Mouse (Mus musculus) gastrocnemius, postnatal 4 days (tissue): ENCODE measurements around the gene 6330409D20Rik. TPM values are rescaled to one million over a fixed set of nuclear protein-coding genes. Genes with fewer than 3 reads are reported as not detected.

Source experiments
- DNase-seq, 2 experiments: peaks; one replicate each; pipeline ENCODE4 v3.0.0; 2021 to 2022; ENCODE audit warnings: low spot score in 2 of 2, mixed read lengths in 2 of 2
- long read RNA-seq, 2 experiments: library from polyadenylated mRNA; stranded (forward); transcript quantifications; one replicate each; pipeline ENCODE4 v2.0.0; 2021
- total RNA-seq, 2 experiments: library from RNA; stranded (reverse); gene quantifications; 2 replicates each; pipeline ENCODE4 v1.2.3; 2021

6330409D20Rik gene
- total RNA-seq = not detected
- long read RNA-seq, experiment 1 = 0 reads
- long read RNA-seq, experiment 2 = 0 reads

- no peak for DNase-seq
Measured at GRCm38 (mm10) chr2:32740916-32741272, at the start of gene 6330409D20Rik. 6330409D20Rik (minus strand) TSS chr2:32741016.

GRCm38 (mm10) chr2:32788581-32788980 is 47.8 kb upstream of the 6330409D20Rik start:
- no peak for DNase-seq

GRCm38 (mm10) chr2:32787176-32787575 is 46.4 kb upstream of the 6330409D20Rik start:
- DNase-seq = no peak

- DNase-seq = no peak
Measured at GRCm38 (mm10) chr2:32784048-32784681, 43.3 kb upstream of the 6330409D20Rik start, which contains the start of gene Cfap157. Cfap157 (minus strand) TSS chr2:32784428.

GRCm38 (mm10) chr2:32781710-32782109 is 40.9 kb upstream of the 6330409D20Rik start:
- no peak for DNase-seq

GRCm38 (mm10) chr2:32779714-32780113 is 38.9 kb upstream of the 6330409D20Rik start:
- no peak for DNase-seq

- DNase-seq = peak; percentile 59 to 70
Measured at GRCm38 (mm10) chr2:32779131-32779530, 38.3 kb upstream of the 6330409D20Rik start.

- DNase-seq = no peak
Measured at GRCm38 (mm10) chr2:32778081-32778480, 37.3 kb upstream of the 6330409D20Rik start.

GRCm38 (mm10) chr2:32776192-32776591 is 35.4 kb upstream of the 6330409D20Rik start:
- DNase-seq = no peak

- peak; percentile 94 to 97 for DNase-seq
Measured at GRCm38 (mm10) chr2:32775359-32776074, 34.7 kb upstream of the 6330409D20Rik start, which contains the start of the genes Ttc16 and Ptrh1. Ttc16 (minus strand) TSS chr2:32775633. Ptrh1 (plus strand) TSS chr2:32775786.

- no peak for DNase-seq
Measured at GRCm38 (mm10) chr2:32772626-32773279, 31.9 kb upstream of the 6330409D20Rik start.

- DNase-seq = no peak
Measured at GRCm38 (mm10) chr2:32771886-32772285, 31.1 kb upstream of the 6330409D20Rik start.

GRCm38 (mm10) chr2:32769327-32770085 is 28.7 kb upstream of the 6330409D20Rik start:
- DNase-seq = no peak

GRCm38 (mm10) chr2:32768661-32769285 is 28.0 kb upstream of the 6330409D20Rik start:
- no peak for DNase-seq

- no peak for DNase-seq
Measured at GRCm38 (mm10) chr2:32767241-32767640, 26.4 kb upstream of the 6330409D20Rik start.

- DNase-seq = no peak
Measured at GRCm38 (mm10) chr2:32763353-32763752, 22.5 kb upstream of the 6330409D20Rik start.

- DNase-seq = no peak
Measured at GRCm38 (mm10) chr2:32761859-32762258, 21.0 kb upstream of the 6330409D20Rik start.

- no peak for DNase-seq
Measured at GRCm38 (mm10) chr2:32761361-32761760, 20.5 kb upstream of the 6330409D20Rik start.

GRCm38 (mm10) chr2:32759001-32759400 is 18.2 kb upstream of the 6330409D20Rik start:
- DNase-seq = no peak

GRCm38 (mm10) chr2:32758503-32758902 is 17.7 kb upstream of the 6330409D20Rik start:
- no peak for DNase-seq
